Mouse (Mus musculus): ENCODE measurements around the gene Psmb1. TPM values are rescaled to one million over a fixed set of nuclear protein-coding genes. Genes with fewer than 3 reads are reported as not detected.
"Not testable (repeated sequence)": the region's sequence is repeated elsewhere in the genome, so short reads cannot be mapped to it uniquely, and the experiment has no call there.

The Psmb1 gene
- total RNA-seq, 1 experiment from 2014 or later, result 184 TPM

DNA sequence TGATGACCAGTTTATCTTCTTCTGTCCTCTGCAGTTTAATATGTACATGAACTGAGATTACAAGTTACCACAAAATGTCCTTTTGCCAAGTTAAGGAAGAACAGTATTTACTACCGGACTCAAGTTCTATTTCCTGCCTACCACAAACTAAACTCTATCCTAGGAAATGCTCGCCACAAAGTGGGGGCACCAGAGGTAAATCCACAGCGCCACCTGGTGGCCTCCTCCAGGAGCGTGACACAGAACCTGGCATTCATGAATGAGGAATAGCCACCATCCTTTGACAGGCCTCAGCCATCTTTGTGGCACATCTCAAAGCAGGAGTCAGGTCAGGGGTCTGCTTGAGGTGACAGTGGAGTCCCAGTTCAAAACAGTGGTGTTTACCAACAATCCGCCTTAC, 31.9 kb downstream of the Psmb1 start:
- ATAC-seq (replicated peaks; ENCODE audit: low read depth, poor library complexity, severe bottlenecking), result peak; percentile 96

DNA sequence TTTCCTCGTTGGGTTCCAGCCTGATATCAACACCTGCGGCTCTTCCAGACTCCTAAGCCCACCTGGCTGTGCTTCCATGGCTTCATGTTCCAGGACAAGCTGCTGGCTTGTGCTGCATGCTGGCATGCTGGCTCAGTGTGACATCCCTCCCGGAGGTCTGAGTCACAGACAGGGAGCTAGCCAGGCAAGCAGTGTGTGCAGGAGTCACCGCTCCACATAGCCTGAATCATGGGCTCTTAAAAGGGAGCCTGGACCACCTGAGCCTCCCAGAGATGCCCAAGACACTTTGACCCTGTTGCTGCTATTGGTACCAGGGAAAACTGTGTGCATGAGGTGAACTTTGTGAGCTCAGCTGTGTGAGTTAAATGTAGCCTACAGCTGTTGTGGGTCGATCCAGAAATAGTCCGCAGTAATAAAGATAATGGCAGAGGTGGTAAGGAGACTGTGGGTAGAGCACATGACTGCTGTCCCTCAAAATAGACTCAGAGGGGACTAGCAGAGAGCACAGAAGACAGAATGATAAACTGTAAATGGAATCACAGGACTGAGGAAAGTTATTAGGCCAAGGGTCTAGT, 37.5 kb downstream of the Psmb1 start:
- no peak for ATAC-seq (replicated peaks; ENCODE audit: low read depth, poor library complexity, severe bottlenecking)

DNA sequence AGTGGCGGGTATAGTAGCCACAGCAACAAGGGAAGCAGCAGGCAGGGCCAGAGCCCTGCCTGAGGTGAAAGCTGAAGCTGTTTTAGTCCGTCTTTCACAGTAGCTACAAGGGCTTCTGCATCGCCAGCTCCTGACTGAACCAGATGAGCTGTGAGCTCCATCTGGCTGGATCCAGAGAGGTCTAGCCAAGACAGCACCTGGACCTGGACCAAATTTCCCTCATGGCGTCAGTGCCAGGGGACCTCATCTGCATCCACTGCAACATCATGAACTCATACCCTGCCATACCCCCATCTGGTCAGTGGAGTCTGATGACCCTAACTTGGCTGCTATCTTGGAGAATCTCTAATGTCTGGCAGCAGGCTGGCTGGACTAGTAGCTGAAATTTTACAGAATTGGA, 39.8 kb downstream of the Psmb1 start:
- ATAC-seq (replicated peaks; ENCODE audit: low read depth, poor library complexity, severe bottlenecking), result no peak

DNA sequence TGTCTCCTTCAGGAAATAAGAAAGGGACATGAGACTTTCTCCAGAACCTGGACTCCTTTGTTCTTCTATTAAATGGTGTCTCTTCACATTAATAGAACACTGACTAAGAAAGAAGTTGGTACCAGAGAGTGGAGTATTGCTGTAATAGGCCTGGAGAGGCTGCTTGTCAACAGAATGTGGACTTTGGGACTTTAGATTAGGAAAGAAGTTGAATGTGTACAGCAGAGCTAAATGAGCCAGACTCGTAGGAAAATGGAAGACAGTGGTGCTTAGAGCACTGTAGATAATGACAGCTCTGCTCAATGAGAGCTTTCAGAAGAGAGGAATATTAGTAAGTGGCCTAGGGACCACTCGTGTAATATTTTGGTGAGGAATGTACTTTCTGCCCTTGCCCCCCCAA, 43.0 kb downstream of the Psmb1 start:
- ATAC-seq (replicated peaks; ENCODE audit: low read depth, poor library complexity, severe bottlenecking), result no peak

DNA sequence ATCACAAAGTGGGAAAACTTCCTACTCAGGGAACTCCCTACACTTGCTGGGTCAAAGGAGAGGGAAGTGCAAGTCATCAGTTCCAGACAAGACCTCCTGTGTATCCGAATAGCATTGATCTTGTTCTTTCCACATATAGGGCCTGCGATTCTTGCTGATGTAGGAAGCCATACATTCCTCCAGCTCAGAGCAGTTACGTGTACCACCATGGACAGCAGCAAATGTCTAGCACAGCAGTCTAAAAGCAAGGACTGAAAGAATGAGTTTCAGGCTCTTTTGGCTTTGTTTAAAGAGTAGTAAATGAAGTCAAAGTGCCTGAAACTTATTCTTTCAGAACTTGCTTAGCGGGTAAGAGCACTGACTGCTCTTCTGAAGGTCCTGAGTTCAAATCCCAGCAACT, 44.3 kb downstream of the Psmb1 start:
- no peak for ATAC-seq (replicated peaks; ENCODE audit: low read depth, poor library complexity, severe bottlenecking)

DNA sequence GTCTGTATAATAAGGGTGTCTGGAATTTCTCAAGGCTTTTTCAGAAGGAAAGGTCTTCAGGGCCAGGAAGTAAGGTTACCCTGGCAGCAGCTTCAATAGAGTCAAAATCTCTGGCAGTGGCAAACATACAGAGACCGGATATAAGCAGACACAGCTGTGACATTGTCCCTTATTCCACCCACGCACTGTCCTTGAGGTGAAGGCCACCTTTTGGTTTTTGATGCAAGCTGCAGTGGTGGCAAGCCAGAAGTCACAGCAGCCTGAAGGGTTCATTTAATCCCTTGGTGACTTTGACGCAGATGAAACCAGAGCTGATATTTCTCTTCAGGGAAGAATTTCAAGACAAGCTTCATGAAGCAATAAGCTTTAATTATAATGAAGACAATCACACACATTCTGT, 49.9 kb downstream of the Psmb1 start:
- no peak for ATAC-seq (replicated peaks; ENCODE audit: low read depth, poor library complexity, severe bottlenecking)

DNA sequence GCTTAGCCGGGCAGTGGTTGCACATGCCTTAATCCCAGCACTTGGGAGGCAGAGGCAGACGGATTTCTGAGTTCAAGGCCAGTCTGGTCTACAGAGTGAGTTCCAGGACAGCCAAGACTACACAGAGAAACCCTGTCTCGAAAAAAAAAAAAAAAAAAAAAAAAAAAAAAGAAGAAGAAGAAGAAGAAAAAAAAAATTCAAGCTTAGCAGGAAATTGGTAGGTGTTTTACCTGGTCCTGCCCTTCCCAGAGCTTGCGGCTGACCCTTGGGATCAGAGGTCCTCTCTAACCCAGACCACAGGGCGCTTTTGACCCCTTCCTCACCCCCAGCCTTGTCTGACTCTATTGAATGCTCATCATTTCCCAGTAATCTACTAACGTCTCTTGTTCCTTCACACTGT, 50.4 kb downstream of the Psmb1 start:
- ATAC-seq (replicated peaks; ENCODE audit: low read depth, poor library complexity, severe bottlenecking), result not testable (repeated sequence)

DNA sequence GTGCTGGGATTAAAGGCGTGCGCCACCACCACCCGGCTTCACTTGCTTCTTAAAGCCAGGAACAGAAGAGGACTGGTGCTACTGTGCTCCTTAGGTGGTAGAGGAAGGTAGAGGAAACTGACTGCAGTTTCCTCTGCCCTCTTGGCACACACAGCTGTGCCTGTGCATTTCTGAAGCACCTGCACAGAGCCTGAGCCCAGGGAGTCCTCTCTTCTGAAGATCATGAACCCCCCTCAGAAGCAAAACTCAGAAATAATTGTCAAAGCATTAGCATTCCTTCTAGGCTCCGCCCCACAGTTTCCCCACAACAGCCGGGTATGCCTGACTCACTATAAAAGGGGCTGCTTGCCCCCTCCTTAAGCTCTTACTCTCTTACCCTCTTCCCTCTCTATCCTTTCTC, 51.7 kb downstream of the Psmb1 start:
- ATAC-seq (replicated peaks; ENCODE audit: low read depth, poor library complexity, severe bottlenecking), result no peak

DNA sequence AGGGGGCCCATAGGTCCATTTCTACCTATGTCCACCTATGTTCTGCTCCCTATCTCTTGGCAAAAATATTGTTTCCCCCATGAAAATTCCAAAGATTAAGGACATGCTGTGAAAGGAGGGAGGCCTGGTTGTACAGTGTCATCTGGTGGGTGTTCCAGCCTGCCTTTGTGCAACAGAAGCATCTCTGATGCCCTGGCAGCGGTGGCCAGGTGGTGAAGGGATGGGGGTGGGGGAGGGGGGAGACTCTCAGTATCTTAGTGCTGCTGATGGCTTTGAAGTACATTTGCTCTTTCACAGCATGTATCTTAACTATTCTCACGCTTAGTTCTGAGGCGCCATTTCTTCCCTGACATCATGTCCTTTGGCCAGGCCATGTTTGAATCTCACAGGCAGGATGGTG, 54.1 kb downstream of the Psmb1 start:
- ATAC-seq (replicated peaks; ENCODE audit: low read depth, poor library complexity, severe bottlenecking), result no peak

DNA sequence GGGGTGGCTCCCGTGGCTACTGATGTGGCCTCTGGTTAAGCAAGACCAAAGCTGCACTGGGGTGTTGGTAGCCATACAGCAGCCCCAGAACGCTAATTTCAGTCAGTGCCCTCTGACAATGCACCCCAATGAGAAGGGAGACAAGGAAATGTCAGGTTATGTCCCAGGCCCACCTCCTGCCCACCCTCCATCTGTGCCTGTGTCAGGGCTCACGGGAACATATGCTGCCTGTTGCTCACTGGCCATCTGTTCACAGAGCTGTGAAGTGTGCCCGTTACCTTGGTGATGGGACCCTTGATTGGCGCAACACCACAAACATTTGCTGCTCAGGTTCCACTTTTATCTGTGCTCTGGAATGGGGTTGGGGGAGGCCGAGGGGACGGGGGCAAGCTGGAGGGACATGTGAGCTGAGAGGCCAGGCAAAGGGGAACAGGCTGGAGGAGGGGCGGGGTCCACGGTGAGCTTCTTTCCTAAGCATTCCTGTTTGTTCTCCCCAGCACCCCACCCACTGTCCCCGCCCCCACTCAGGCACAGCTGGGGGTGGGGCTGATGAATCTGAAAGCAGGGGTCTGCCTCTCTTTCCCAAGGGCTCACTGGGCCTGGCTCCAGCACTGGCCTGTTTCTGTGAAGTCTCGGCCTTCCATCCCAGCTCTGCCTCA, 59.0 kb downstream of the Psmb1 start:
- peak; percentile 49 for ATAC-seq (replicated peaks; ENCODE audit: low read depth, poor library complexity, severe bottlenecking)

DNA sequence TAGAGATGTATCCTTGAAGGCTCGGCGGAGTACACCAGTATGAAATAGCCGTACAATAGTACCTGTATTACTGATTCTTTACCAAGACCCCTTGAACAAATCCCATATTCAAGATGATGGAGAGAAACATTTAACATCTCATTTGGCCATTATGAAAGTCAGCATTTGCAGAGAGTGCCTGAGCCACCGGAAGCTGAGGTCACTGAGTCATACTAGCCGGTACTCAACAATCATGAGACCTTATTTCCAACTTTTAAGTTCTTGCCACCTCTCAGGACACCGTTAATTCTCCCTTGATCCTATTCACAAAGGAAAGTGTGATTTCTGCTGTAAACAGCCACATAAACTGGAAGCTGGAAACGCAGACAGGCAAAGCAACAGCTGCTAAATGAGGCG, 59.5 kb downstream of the Psmb1 start:
- peak; percentile 73 for ATAC-seq (replicated peaks; ENCODE audit: low read depth, poor library complexity, severe bottlenecking)

DNA sequence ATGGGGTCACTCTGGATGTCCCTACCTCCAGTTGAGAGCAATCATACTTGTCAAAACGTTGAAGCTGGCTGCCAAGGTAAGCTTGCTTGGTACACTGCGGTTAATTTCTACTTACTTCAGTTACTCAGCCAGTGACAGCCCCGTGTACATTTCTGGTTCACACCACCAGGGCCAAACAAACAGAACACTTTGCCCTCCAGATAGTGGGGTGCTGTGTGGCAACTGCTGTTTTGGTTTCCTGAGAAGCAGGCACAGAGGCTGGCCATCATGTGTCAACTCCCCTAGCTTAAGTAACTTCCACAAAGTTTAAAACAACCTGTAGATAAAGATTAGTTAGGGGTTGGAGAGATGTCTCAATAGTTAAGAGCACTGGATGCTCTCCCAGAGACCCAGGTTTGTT, 64.8 kb downstream of the Psmb1 start:
- peak; percentile 62 for ATAC-seq (replicated peaks; ENCODE audit: low read depth, poor library complexity, severe bottlenecking)

DNA sequence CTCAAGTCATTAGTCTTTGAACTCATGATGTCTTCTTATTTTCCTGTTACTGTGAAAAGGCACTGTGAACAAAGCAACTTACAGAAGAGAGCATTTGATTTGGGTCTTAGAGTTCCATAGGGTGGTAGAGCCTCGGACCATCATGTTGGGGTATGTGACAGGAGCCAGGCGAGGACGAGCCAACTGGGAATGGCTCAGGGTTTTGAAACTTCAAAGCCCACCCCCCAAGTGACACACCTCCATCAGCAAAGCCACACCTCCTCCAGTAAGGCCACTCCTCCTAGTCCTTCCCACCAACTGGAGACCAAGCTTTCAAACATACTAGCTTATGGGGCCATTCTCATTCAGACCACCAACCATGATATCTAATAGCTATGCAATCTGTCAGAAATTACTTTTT, 67.5 kb downstream of the Psmb1 start:
- no peak for ATAC-seq (replicated peaks; ENCODE audit: low read depth, poor library complexity, severe bottlenecking)

DNA sequence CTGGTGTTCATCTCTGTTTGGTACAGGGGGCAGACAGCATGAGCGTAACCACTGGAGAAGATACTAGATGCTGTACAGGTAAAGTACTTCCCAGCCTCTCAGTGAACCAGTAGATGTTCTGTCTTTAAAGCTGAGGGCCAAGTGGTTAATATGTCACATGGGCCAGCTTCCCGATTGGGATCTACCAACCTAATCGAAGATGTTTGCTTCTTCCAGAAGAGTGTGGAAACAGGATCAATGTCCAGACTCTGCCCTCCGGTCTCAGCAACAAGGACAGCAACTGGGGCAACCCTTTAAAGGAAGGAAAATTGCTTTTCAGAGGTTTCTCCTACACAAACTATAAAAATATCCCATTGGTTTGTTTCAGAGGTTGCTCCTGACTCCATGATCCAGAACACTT, 68.0 kb downstream of the Psmb1 start:
- no peak for ATAC-seq (replicated peaks; ENCODE audit: low read depth, poor library complexity, severe bottlenecking)

DNA sequence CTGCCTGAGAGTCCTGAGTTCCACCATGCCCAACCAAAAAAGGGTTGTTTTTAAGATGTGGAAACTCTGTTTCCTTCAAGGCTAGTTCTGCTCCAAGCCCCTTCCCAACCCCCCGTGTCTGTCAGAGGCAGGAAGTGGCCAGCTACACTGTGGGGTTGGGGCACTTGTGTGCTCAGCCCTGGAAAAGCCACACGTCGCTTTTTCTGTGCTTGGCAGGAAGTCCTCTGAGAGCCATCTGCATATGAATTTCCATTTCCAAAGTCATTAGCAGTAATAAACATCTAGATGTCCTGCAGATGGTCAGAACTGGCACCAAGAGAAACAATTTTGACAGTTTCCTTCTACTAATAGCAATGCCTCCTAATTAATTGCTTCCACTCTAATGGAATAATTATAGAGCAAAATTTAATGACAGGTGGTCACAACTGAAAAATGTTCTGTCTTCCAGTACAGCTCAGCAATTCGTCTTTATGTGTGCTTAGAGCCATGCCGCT, 68.5 kb downstream of the Psmb1 start:
- peak; percentile 87 for ATAC-seq (replicated peaks; ENCODE audit: low read depth, poor library complexity, severe bottlenecking)

DNA sequence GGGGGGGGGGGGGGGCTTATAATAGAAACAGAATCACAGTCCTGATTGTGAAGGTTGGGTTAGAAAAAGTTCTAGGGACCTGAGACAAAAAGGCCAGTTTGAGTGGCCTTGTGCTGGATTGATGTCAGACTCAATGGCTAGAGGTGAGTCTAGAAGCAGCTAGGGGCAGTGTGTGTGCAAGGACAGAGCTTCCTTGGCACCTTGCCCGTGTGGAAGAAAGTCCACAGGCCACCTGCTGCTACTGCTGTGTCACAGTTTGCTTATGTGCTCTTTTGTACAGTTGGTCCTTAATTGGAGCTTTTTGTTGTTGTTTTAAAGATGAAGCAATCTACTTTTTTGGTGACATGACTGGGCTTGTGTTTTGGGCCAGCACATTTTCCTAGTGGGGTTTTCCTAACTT, 69.6 kb downstream of the Psmb1 start:
- no peak for ATAC-seq (replicated peaks; ENCODE audit: low read depth, poor library complexity, severe bottlenecking)

DNA sequence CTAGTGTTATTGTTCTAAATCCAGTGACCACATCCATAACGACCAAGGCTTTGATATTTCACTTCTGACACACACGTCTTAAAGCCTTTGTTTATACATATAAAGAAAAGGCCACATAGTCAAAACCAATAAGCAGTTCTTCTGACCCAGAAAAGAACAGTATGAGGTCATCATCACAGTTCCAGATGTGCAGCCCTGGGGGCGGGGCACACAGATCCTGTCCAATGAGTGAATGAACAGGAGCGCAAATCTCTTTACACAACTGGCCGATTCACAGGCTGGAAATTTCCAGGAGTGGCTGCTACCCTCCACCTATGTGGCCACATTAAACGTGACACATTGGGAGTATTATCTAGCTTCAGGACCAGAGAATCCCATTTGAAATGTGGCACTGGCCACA, 70.1 kb downstream of the Psmb1 start:
- ATAC-seq (replicated peaks; ENCODE audit: low read depth, poor library complexity, severe bottlenecking), result no peak

DNA sequence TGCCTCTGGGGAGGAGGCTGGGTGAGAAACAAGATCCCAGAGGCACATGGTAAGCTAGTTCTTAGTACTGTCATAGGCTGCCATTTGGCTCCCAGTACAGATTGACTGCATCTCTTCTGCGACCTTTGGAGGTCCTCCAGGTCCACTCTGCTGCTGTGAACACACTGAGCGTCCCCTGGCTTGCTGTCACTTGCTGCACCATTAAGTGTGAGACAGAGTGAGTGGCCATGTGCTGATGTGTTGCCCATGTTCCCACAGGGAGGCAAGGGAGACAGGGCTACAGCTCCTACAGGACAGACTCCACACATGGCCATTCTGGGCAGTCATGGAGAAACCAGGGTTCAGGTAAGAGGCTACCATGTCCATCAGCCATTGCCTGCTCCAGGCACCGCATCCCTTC, 73.6 kb downstream of the Psmb1 start:
- no peak for ATAC-seq (replicated peaks; ENCODE audit: low read depth, poor library complexity, severe bottlenecking)

All from common myeloid progenitor, adult 5-6 weeks (primary cell).